Mouse (Mus musculus) liver, adult 2 months (tissue): ENCODE measurements around the gene Ubox5.

Source experiments
- CTCF ChIP-seq: fragments of 200-500 bp; IDR thresholded peaks from 2 replicates; pipeline ENCODE4 v1.5.1; 2011; ENCODE audit warnings: low read depth, low read length, control low read depth
- POLR2A ChIP-seq: fragments of 200-500 bp; IDR thresholded peaks from 2 replicates; pipeline ENCODE4 v1.6.1; 2011; ENCODE audit warnings: low read length, control low read depth; ENCODE audit not compliant: insufficient read depth; ENCODE audit errors: extremely low read depth

- TF ChIP-seq POLR2A (no peak), CTCF (no peak)
These were observed 34.2 kb downstream of the Ubox5 start for GRCm38 (mm10) chr2:130595596-130595995.
